Mouse (Mus musculus): ENCODE results near the gene Mex3a.

DNA sequence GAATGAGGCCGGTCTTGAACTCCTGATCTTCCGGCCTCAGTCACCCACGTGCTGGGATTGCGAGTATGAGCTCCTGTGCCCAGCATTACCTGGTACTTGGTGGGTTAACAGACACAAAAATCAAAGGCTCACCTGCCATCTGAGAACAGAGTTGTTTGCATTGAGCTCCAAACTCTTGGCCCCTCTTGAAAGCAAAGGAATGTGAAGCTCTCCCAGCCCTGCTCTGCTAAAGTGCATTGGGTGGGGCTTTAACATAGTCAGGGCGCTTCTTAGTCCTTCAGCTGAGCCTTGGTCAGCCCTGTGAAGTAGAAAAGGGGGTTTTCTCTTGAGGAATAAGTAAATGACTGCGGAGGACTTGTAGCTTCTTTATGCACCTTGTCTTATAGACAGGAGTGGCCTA, 53.6 kb downstream of the Mex3a start:
- TF ChIP-seq POLR2A (IDR thresholded peaks at IDR 0.05; ENCODE audit: extremely low read depth, insufficient read depth, low read length) = no peak
- TF ChIP-seq CTCF (IDR thresholded peaks at IDR 0.05; ENCODE audit: low read depth, low read length) = no peak

Data from liver, adult 2 months (tissue).